Mouse (Mus musculus) liver, postnatal 0 days (tissue): ENCODE measurements at regions not wholly inside any gene's neighbourhood (a gene's known extent, or its start where the extent isn't known, plus 50 kb on each side); places are given as distances from the start of the nearest gene placed in this dataset.

Source experiments
- ATAC-seq: fragments of 200-750 bp; cut with Nextera tagmentation; 2 replicates; pipeline ENCODE4 v1.8.0; 2017; ENCODE audit warnings: mild to moderate bottlenecking, moderate library complexity
- DNase-seq: peaks from one replicate; pipeline ENCODE4 v3.0.0-alpha.2; 2016
- H3K27ac ChIP-seq: fragments of 300-500 bp; sonication (generic); 2 replicates; pipeline ENCODE4 v1.5.1; 2014; ENCODE audit warnings: antibody characterized with exemption, moderate library complexity, mild to moderate bottlenecking, low read depth
- H3K27me3 ChIP-seq: fragments of 300-500 bp; sonication (generic); 2 replicates; pipeline ENCODE4 v1.6.1; 2014; ENCODE audit warnings: low read length, control low read depth, mixed read lengths; ENCODE audit not compliant: insufficient read depth
- H3K36me3 ChIP-seq: fragments of 300-500 bp; sonication (generic); replicated peaks from 2 replicates; pipeline ENCODE4 v1.6.1; 2014; ENCODE audit warnings: mild to moderate bottlenecking, control low read depth, low read length, moderate library complexity, mixed read lengths; ENCODE audit not compliant: insufficient read depth
- H3K4me1 ChIP-seq: fragments of 300-500 bp; sonication (generic); 2 replicates; pipeline ENCODE4 v1.6.1; 2014; ENCODE audit warnings: antibody characterized with exemption, mild to moderate bottlenecking, control low read depth; ENCODE audit not compliant: insufficient read depth
- H3K4me2 ChIP-seq: fragments of 300-500 bp; sonication (generic); 2 replicates; pipeline ENCODE4 v1.6.1; 2014; ENCODE audit warnings: low read depth, mild to moderate bottlenecking, low read length, moderate library complexity, mixed read lengths
- H3K4me3 ChIP-seq: fragments of 300-500 bp; sonication (generic); 2 replicates; pipeline ENCODE4 v1.5.1; 2014; ENCODE audit warnings: low read depth, low read length
- H3K9ac ChIP-seq: fragments of 300-500 bp; sonication (generic); replicated peaks from 2 replicates; pipeline ENCODE4 v1.6.1; 2014; ENCODE audit warnings: mild to moderate bottlenecking, moderate library complexity
- H3K9me3 ChIP-seq: fragments of 300-500 bp; sonication (generic); 2 replicates; pipeline ENCODE4 v1.6.1; 2016; ENCODE audit warnings: mild to moderate bottlenecking, control low read depth, low read length, mixed read lengths
- CTCF ChIP-seq: sonication (generic); IDR thresholded peaks from 2 replicates; pipeline ENCODE4 v1.5.1; 2016; ENCODE audit warnings: antibody characterized with exemption, low read depth
- EP300 ChIP-seq: IDR thresholded peaks from 2 replicates; pipeline ENCODE4 v1.6.1; 2016; ENCODE audit warnings: antibody characterized with exemption, low read depth, mild to moderate bottlenecking
- WGBS: fragments of 180-500 bp; shearing (Covaris S2); extraction: QIAGEN DNeasy Blood & Tissue Kit; methylation state at CpG from one replicate; pipeline ENCODE4 v1.1.7; 2014; ENCODE audit not compliant: insufficient replicate concordance; 5-methylcytosine and 5-hydroxymethylcytosine counted together

GRCm38 (mm10) chr14:48607131-48607530 is 66.5 kb downstream of the Otx2 start:
- Histone ChIP-seq H3K27me3 (no peaks in the 10 kb centered on the region), H3K27ac (no peak overlapping the region), H3K4me2 (no peak overlapping the region), H3K9ac (no peak overlapping the region), H3K4me3 (no peak overlapping the region), H3K4me1 (no peaks in the 10 kb centered on the region), H3K9me3 (no peaks in the 10 kb centered on the region), H3K36me3 (no peaks in the 10 kb centered on the region)
- 78% methylated on average over 6 of the region's 6 CpGs for WGBS
- no peak for ATAC-seq
- TF ChIP-seq EP300 (no peak), CTCF (no peak)
- no peak for DNase-seq

- H3K4me2 ChIP-seq = no peak overlapping the region
- TF ChIP-seq CTCF (no peak), EP300 (no peak)
- H3K4me3 ChIP-seq = no peak overlapping the region
- no peaks in the 10 kb centered on the region for H3K9me3 ChIP-seq
- no peaks in the 10 kb centered on the region for H3K36me3 ChIP-seq
- H3K27me3 ChIP-seq = no peaks in the 10 kb centered on the region
- no peak for ATAC-seq
- H3K4me1 ChIP-seq = no peaks in the 10 kb centered on the region
- WGBS = 79% methylated on average over 6 of the region's 6 CpGs
- no peak for DNase-seq
- no peak overlapping the region for H3K9ac ChIP-seq
- no peak overlapping the region for H3K27ac ChIP-seq
These were observed 70.1 kb downstream of the Otx2 start for GRCm38 (mm10) chr14:48603490-48603889.

GRCm38 (mm10) chr14:48594334-48594733 is 79.3 kb downstream of the Otx2 start:
- Histone ChIP-seq H3K9me3 (no peaks in the 10 kb centered on the region), H3K27me3 (no peaks in the 10 kb centered on the region), H3K4me1 (no peaks in the 10 kb centered on the region), H3K27ac (no peak overlapping the region), H3K4me2 (no peak overlapping the region), H3K4me3 (no peak overlapping the region), H3K36me3 (no peaks in the 10 kb centered on the region), H3K9ac (no peak overlapping the region)
- no peak for DNase-seq
- ATAC-seq = no peak
- TF ChIP-seq EP300 (no peak), CTCF (no peak)
- 80% methylated on average over 5 of the region's 5 CpGs for WGBS

GRCm38 (mm10) chr14:48593363-48593762 is 80.3 kb downstream of the Otx2 start:
- H3K27me3 ChIP-seq = no peaks in the 10 kb centered on the region
- H3K4me1 ChIP-seq = no peaks in the 10 kb centered on the region
- no peaks in the 10 kb centered on the region for H3K36me3 ChIP-seq
- H3K4me2 ChIP-seq = no peak overlapping the region
- no peaks in the 10 kb centered on the region for H3K9me3 ChIP-seq
- no peak for TF ChIP-seq CTCF
- no peak for TF ChIP-seq EP300
- DNase-seq (no peak), ATAC-seq (no peak)
- H3K4me3 ChIP-seq = no peak overlapping the region
- no peak overlapping the region for H3K27ac ChIP-seq
- no peak overlapping the region for H3K9ac ChIP-seq
- 75% methylated on average over 8 of the region's 8 CpGs for WGBS

GRCm38 (mm10) chr14:48591483-48592230 is 82.0 kb downstream of the Otx2 start:
- no peaks in the 10 kb centered on the region for H3K9me3 ChIP-seq
- no peak overlapping the region for H3K27ac ChIP-seq
- no peak for DNase-seq
- no peaks in the 10 kb centered on the region for H3K36me3 ChIP-seq
- no peaks in the 10 kb centered on the region for H3K4me1 ChIP-seq
- WGBS = 64% methylated on average over 15 of the region's 15 CpGs
- no peaks in the 10 kb centered on the region for H3K27me3 ChIP-seq
- no peak overlapping the region for H3K9ac ChIP-seq
- H3K4me3 ChIP-seq = no peak overlapping the region
- H3K4me2 ChIP-seq = no peak overlapping the region
- no peak for ATAC-seq
- TF ChIP-seq EP300 (no peak), CTCF (no peak)

GRCm38 (mm10) chr14:48590426-48590825 is 83.2 kb downstream of the Otx2 start:
- Histone ChIP-seq H3K4me1 (no peaks in the 10 kb centered on the region), H3K4me2 (peak overlapping the region; percentile 26; the same call in 1 of the 2 replicates), H3K9ac (no peak overlapping the region), H3K4me3 (0 out of 2 replicates have a peak overlapping the region, but pooled peaks have one; percentile 1), H3K27ac (no peak overlapping the region), H3K9me3 (no peaks in the 10 kb centered on the region), H3K36me3 (no peaks in the 10 kb centered on the region), H3K27me3 (no peaks in the 10 kb centered on the region)
- DNase-seq (no peak), ATAC-seq (no peak)
- TF ChIP-seq EP300 (no peak), CTCF (no peak)
- 45% methylated on average over 14 of the region's 14 CpGs for WGBS
